Mouse (Mus musculus) lung, adult 10 weeks (tissue): ENCODE results near the gene Ambra1. TPM values are rescaled to one million over a fixed set of nuclear protein-coding genes. Genes with fewer than 3 reads are reported as not detected.

ENCODE experiments used
- polyA plus RNA-seq: library from polyadenylated mRNA; stranded (reverse); fragments of 350-450 nt; fragmentation: Illumina TruSeq; extraction: RNeasy Lipid Tissue Mini Kit (QIAGEN cat#74804); gene quantifications from one replicate; pipeline ENCODE4 v1.2.3, GENCODE M21; 2014; ENCODE audit warnings: low read depth, low replicate concordance; ENCODE audit not compliant: insufficient read depth

The Ambra1 gene
- polyA plus RNA-seq = 7.7 TPM

DNA sequence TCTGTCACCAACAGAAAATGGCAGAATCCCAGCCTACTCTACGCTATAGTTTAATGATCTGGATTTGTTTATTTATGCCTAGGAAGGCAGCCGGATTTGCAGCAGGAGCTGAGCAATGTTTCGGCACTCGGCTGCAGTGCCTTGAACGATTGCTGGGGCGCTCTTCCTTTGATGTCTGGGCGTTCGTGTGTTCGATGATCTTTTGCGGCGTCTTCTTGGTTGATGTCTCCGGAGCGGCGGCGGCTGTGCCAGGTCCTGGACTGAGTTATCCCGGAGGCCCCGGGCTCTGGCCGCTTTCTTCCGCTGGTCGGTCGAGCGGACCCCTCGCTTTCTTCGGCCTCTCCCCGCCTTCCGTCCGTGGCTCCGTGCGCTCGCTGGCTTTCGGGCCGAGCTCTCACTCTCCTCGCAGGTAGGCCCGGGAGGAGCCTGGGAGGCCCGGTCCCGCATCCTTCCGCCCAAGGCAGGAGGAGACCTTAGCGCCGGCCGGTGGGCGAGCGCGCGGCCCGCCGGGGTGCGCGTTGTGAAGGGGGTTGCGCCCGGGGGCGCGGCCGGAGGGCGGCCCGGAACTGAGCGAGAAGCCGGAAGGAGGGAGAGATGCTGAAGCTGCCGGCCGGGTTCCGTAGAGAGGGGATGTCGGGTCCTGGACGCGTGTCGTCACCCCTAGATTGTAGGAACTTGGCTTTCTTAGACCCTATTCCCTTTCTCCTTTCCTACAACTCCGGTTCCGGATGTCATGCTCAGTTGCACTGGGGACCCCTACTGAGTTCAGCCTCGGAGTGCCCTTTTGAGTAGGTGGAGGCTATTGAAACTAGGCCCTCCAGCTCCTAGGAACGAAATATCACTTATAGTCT is at the start of gene Ambra1:
TSS of gene Ambra1 (plus strand) at position 164 of the 851 bp plus-strand sequence.

GRCm38 (mm10) chr2:91710272-91711234 is 19.4 kb upstream of the Ambra1 start, which contains the start of the genes Atg13 and Harbi1:
Gene Atg13, minus strand, starts transcription at chr2:91710576.
Gene Harbi1, plus strand, starts transcription at chr2:91710852.

DNA sequence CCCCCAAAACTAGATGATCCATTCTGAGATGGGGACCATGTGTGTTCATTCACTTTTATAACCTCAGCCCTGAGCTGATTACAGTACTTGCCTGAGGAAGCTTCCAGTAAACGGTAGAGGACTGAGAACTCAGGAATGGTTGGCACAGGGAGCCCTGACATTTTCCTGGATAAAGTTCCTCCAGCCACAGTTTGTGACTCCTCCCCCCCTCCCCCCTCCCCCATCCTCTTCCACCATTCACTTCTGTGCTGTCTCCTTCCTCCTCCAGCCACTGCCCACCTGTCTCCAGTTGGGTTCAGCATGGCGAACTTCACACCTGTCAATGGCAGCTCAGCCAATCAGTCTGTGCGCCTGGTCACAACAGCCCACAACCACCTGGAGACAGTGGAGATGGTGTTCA is 197.0 kb downstream of the Ambra1 start, which contains the start of gene Chrm4:
TSS of gene Chrm4 (plus strand) at position 301 of the 400 bp plus-strand sequence.

DNA sequence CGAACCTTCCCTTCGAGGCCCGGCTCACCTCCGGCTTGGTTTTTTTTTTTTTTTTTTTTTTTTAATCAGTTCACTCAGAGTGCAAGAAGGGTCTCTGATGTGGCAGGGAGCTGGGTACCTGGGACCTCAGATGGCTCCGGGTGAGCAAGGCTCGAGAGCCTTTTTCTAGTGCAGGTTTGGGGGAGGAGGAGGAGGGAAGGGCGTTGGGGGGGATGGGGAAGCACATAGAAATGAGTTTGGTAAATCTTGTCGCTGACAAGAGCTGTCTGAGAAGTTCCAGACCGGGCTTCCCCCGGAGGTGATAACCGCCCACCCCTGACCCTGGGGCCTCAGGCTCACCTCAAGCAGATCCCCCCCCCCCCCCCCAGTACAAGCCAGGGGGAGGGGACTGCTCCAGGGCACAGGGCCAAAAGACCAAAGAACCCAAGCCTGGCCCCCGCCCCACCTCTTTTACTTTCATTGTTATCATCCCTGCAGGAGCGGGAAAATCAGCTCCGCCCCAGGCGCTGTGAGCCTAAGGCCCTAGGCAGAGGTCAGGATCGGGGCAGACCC is 202.3 kb downstream of the Ambra1 start, which contains the start of gene Mdk:
TSS of gene Mdk (minus strand) at position 138 of the 552 bp plus-strand sequence.

DNA sequence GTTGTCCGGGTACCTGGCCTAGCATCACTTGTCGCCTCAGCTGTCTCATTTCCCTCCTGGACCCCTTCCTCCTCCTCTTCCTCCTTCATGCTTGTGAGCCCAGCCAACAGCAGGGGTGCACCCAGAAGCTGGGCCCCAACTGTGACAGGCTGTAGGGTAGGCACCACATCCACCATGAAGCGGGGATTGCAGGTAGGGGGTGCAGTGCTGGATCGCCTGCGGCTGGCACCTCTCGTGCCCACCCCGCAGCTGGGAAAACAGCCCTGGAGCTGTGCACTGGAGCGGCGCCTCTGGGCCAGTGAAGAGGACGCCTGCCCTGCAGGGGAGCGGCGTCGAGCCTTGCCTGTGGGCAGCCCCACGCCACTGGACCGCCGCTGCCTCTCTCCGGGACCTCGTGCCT is 215.5 kb downstream of the Ambra1 start, which contains the start of gene Gm9821:
TSS of gene Gm9821 (plus strand) at position 221 of the 400 bp plus-strand sequence.

Other genes with a start within 250 kb of the Ambra1 start
- 7.9 TPM for gene Ckap5, start 203.4 kb upstream of the Ambra1 start, polyA plus RNA-seq
- gene F2, start 93.7 kb upstream of the Ambra1 start, polyA plus RNA-seq = 0.19 TPM
- gene Zfp408, start 80.3 kb upstream of the Ambra1 start, polyA plus RNA-seq = 3.3 TPM
- gene Arhgap1, start 80.3 kb upstream of the Ambra1 start, polyA plus RNA-seq = 54.7 TPM
- 18.3 TPM for gene Atg13, start 19.6 kb upstream of the Ambra1 start, polyA plus RNA-seq
- 5.2 TPM for gene Harbi1, start 19.3 kb upstream of the Ambra1 start, polyA plus RNA-seq
- not detected for gene Chrm4, start 197.1 kb downstream of the Ambra1 start, polyA plus RNA-seq
- 20.2 TPM for gene Mdk, start 202.2 kb downstream of the Ambra1 start, polyA plus RNA-seq
- gene Gm9821, start 215.6 kb downstream of the Ambra1 start, polyA plus RNA-seq = not detected
- 67.6 TPM for gene Dgkz, start 245.7 kb downstream of the Ambra1 start, polyA plus RNA-seq